9 mouse cellular contexts compared by ENCODE assay signal in genomic region chr10:67721787-67722186, GRCm38 (mm10).
A peak's percentile ranks its signal among the peaks of the same experiment; 100 is the strongest.
DNase-seq lines count a peak whose midpoint lies in the region; ATAC-seq and TF ChIP-seq lines count a peak whose summit lies in the region.
"Had no signal": no experiment of that assay in that cellular context is flagged by ENCODE, and none has a peak within 500 bp of the region (broad histone marks: within the 10 kb centered on the region; RNA-seq: fewer than 3 reads in every experiment).

No protein-coding gene starts in this region.

- peak; percentile 71 for TF ChIP-seq CTCF in cortical plate, adult 2 months (IDR thresholded peaks at IDR 0.05; ENCODE audit: extremely low read depth, insufficient read depth, low read length)

- DNase-seq in kidney, adult 18-20 months: no peak
- peak; percentile 56 for DNase-seq in ES-CJ7 (ENCODE audit: low read depth, low spot score)
- peak; percentile 10 to 25 for DNase-seq in layer of hippocampus, adult 8-10 months (ENCODE audit: low spot score in 2 of 2)
- DNase-seq in urinary bladder, adult 2 months (ENCODE audit: low spot score): no peak
- no peak for DNase-seq in cerebellum, adult 11-12 months

- no peaks in the 10 kb centered on the region for H3K36me3 ChIP-seq in kidney, embryonic 16.5 days (ENCODE audit: insufficient read depth, low read length)
- H3K36me3 ChIP-seq: midbrain, embryonic 12.5 days had no signal

- H3K4me3 ChIP-seq in kidney, embryonic 16.5 days (ENCODE audit: low read length): no peak overlapping the region
- no peak overlapping the region for H3K4me3 ChIP-seq in cortical plate, adult 2 months (ENCODE audit: insufficient read depth, low read length)
- H3K4me3 ChIP-seq: midbrain, embryonic 12.5 days had no signal

- H3K27me3 ChIP-seq in kidney, embryonic 16.5 days (ENCODE audit: insufficient read depth, low read length): no peaks in the 10 kb centered on the region
- H3K27me3 ChIP-seq: midbrain, embryonic 12.5 days had no signal

- no peak overlapping the region for H3K27ac ChIP-seq in kidney, embryonic 16.5 days (ENCODE audit: low read length)
- no peak overlapping the region for H3K27ac ChIP-seq in cortical plate, adult 2 months (ENCODE audit: insufficient read depth, low read length)
- H3K27ac ChIP-seq: midbrain, embryonic 12.5 days had no signal

- H3K4me2 ChIP-seq in kidney, embryonic 16.5 days (replicated peaks; ENCODE audit: low read depth, low read length): no peak overlapping the region
- H3K4me2 ChIP-seq: midbrain, embryonic 12.5 days had no signal

- ATAC-seq in kidney, embryonic 16.5 days (ENCODE audit: low FRiP score, low TSS enrichment): peak; percentile 61
- ATAC-seq in neutrophil, adult 5-6 weeks (ENCODE audit: extremely low read depth, insufficient number of reproducible peaks, low FRiP score, poor library complexity, severe bottlenecking): peak; percentile 33; the same call in 1 of the 2 replicates

- H3K4me1 ChIP-seq in kidney, embryonic 16.5 days (ENCODE audit: insufficient read depth, low read length): no peaks in the 10 kb centered on the region
- no peaks in the 10 kb centered on the region; the same call in 1 of the 2 replicates for H3K4me1 ChIP-seq in cortical plate, adult 2 months (ENCODE audit: control insufficient read depth, insufficient read depth, low read length)
- H3K4me1 ChIP-seq: midbrain, embryonic 12.5 days had no signal

- TF ChIP-seq POLR2A in cortical plate, adult 2 months (IDR thresholded peaks at IDR 0.05; ENCODE audit: extremely low read depth, insufficient read depth, low read length): no peak

- no peak overlapping the region for H3K9ac ChIP-seq in kidney, embryonic 16.5 days (replicated peaks; ENCODE audit: low read length)
- H3K9ac ChIP-seq: midbrain, embryonic 12.5 days had no signal

- no peaks in the 10 kb centered on the region for H3K9me3 ChIP-seq in kidney, embryonic 16.5 days (ENCODE audit: low read length)
- H3K9me3 ChIP-seq: midbrain, embryonic 12.5 days had no signal

- 40% methylated on average over 5 of the region's 5 CpGs for WGBS in kidney, embryonic 16.5 days

Comparison
In these comparisons a context has a peak if more than half of its experiments do, and no peak if none do; other contexts are left out.
1. DNase-seq: peak in ES-CJ7 (single experiment) and layer of hippocampus, adult 8-10 months (2 of 2); none in kidney, adult 18-20 months (single experiment), urinary bladder, adult 2 months (single experiment) and cerebellum, adult 11-12 months (single experiment).